Mouse (Mus musculus) activated CD4-positive, CD25-positive, alpha-beta regulatory T cell, adult 9 weeks (primary cell): Measurements from ENCODE around the gene Xirp2. TPM values are rescaled to one million over a fixed set of nuclear protein-coding genes. Genes with fewer than 3 reads are reported as not detected.

ENCODE experiments used
- polyA plus RNA-seq: library from polyadenylated mRNA; unstranded; fragments of 100-300 nt; shearing (Covaris generic); gene quantifications from one replicate; pipeline ENCODE4 v1.2.1, GENCODE M21; 2017

The Xirp2 gene
- not detected for polyA plus RNA-seq

GRCm38 (mm10) chr2:67445780-67446179, at the start of gene Xirp2:
Gene Xirp2 (plus strand): TSS chr2:67446002.

GRCm38 (mm10) chr2:67413425-67413824, 32.4 kb upstream of the Xirp2 start, which contains the start of gene Gm21830:
Gene Gm21830 (plus strand): TSS chr2:67413725.

GRCm38 (mm10) chr2:67433081-67433480, 12.7 kb upstream of the Xirp2 start, which contains the start of gene Gm26727:
Gene Gm26727 (minus strand): TSS chr2:67433181.

GRCm38 (mm10) chr2:67565480-67566331, 119.9 kb downstream of the Xirp2 start, which contains the start of gene B3galt1:
Gene B3galt1 (plus strand): TSS chr2:67565871.

Other genes starting within 250 kb of the Xirp2 start
- gene Gm21830, start 32.3 kb upstream of the Xirp2 start, polyA plus RNA-seq = not detected
- not detected for gene Gm26727, start 12.8 kb upstream of the Xirp2 start, polyA plus RNA-seq
- 0.07 TPM for gene B3galt1, start 119.9 kb downstream of the Xirp2 start, polyA plus RNA-seq